Mouse (Mus musculus) CH12.LX (cell line): ENCODE data around the gene Glo1. TPM values are rescaled to one million over a fixed set of nuclear protein-coding genes. Genes with fewer than 3 reads are reported as not detected.

Source experiments
- DNase-seq: peaks from one replicate; pipeline ENCODE4 v3.0.0-alpha.2; 2013; ENCODE audit errors: extremely low read depth
- H3K27ac ChIP-seq: 2 replicates; pipeline ENCODE4 v1.5.1; 2012; ENCODE audit warnings: low read depth, mild to moderate bottlenecking, control low read depth, moderate library complexity; ENCODE audit not compliant: insufficient read depth
- H3K27me3 ChIP-seq: replicated peaks from 2 replicates; pipeline ENCODE3; 2012; ENCODE audit warnings: inconsistent platforms
- H3K36me3 ChIP-seq, 2 experiments: replicated peaks in 1 of 2; 2 replicates each; pipeline versions ENCODE3 to v1.6.1; 2012; ENCODE audit warnings: inconsistent platforms in 1 of 2, low read length in 1 of 2, mild to moderate bottlenecking in 1 of 2, mixed read lengths in 1 of 2, moderate library complexity in 1 of 2; ENCODE audit not compliant: control insufficient read depth in 1 of 2, insufficient read depth in 1 of 2
- H3K4me1 ChIP-seq, 2 experiments: 2 replicates each; pipeline ENCODE4 v1.6.1; 2012; ENCODE audit warnings: inconsistent platforms in 1 of 2, moderate library complexity in 1 of 2; ENCODE audit not compliant: insufficient read depth in 2 of 2, control insufficient read depth in 1 of 2
- H3K4me2 ChIP-seq: 2 replicates; pipeline ENCODE4 v1.6.1; 2012; ENCODE audit warnings: low read depth, mild to moderate bottlenecking, control low read depth; ENCODE audit not compliant: poor library complexity, insufficient read depth, severe bottlenecking
- H3K4me3 ChIP-seq, 3 experiments: fragments of 150-350 bp in 1 of 3; sonication (generic) in 1 of 3; replicated peaks in 1 of 3; 2 replicates each; pipeline versions ENCODE3 to v1.5.1; 2011 to 2012; ENCODE audit warnings: low read depth in 2 of 3, low read length in 2 of 3, mild to moderate bottlenecking in 2 of 3, moderate library complexity in 2 of 3, control low read depth in 1 of 3, improper control_type of control experiment in 1 of 3, inconsistent platforms in 1 of 3, mixed read lengths in 1 of 3; ENCODE audit not compliant: poor library complexity in 1 of 3
- H3K79me2 ChIP-seq: replicated peaks from 2 replicates; pipeline ENCODE4 v1.6.1; 2012; ENCODE audit warnings: mild to moderate bottlenecking, moderate library complexity; ENCODE audit not compliant: control insufficient read depth, poor library complexity, insufficient read depth, severe bottlenecking; ENCODE audit errors: extremely low read depth
- H3K9ac ChIP-seq: 2 replicates; pipeline ENCODE4 v1.6.1; 2012; ENCODE audit warnings: low read depth, mild to moderate bottlenecking, control low read depth, moderate library complexity; ENCODE audit not compliant: insufficient read depth
- H3K9me3 ChIP-seq: replicated peaks from 2 replicates; pipeline ENCODE3; 2012; ENCODE audit warnings: low read length, inconsistent platforms, mixed read lengths
- BHLHE40 ChIP-seq: IDR thresholded peaks from 2 replicates; pipeline ENCODE4 v1.6.1; 2011; ENCODE audit warnings: mild to moderate bottlenecking, low read depth, low read length, improper control_type of control experiment
- CHD2 ChIP-seq: IDR thresholded peaks from 2 replicates; pipeline ENCODE4 v1.6.1; 2011; ENCODE audit warnings: low read length, improper control_type of control experiment
- CTCF ChIP-seq, 2 experiments: IDR thresholded peaks in 1 of 2; conservative IDR thresholded peaks in 1 of 2; 2 replicates each; pipeline ENCODE4 v1.5.1; 2011 to 2012; ENCODE audit warnings: low read depth in 2 of 2, low read length in 2 of 2, improper control_type of control experiment in 1 of 2, inconsistent platforms in 1 of 2, mild to moderate bottlenecking in 1 of 2, moderate library complexity in 1 of 2
- E2F4 ChIP-seq: IDR thresholded peaks from 2 replicates; pipeline ENCODE4 v1.6.1; 2011; ENCODE audit warnings: low read depth, low read length, improper control_type of control experiment; ENCODE audit not compliant: insufficient replicate concordance
- HCFC1 ChIP-seq: IDR thresholded peaks from 2 replicates; pipeline ENCODE4 v1.6.1; 2012; ENCODE audit warnings: low read depth, mild to moderate bottlenecking, inconsistent platforms, low read length, improper control_type of control experiment
- IRF4 ChIP-seq: IDR thresholded peaks from 2 replicates; pipeline ENCODE4 v1.6.1; 2014; ENCODE audit warnings: low read depth, mild to moderate bottlenecking, inconsistent platforms, low read length, improper control_type of control experiment
- MAX ChIP-seq: IDR thresholded peaks from 2 replicates; pipeline ENCODE4 v1.6.1; 2011; ENCODE audit warnings: low read length, improper control_type of control experiment
- MEF2A ChIP-seq: IDR thresholded peaks from 2 replicates; pipeline ENCODE4 v1.6.1; 2014; ENCODE audit warnings: low read depth, mild to moderate bottlenecking, inconsistent platforms, low read length, improper control_type of control experiment, borderline replicate concordance
- MXI1 ChIP-seq: IDR thresholded peaks from 2 replicates; pipeline ENCODE4 v1.6.1; 2011; ENCODE audit warnings: mild to moderate bottlenecking, low read depth, low read length, improper control_type of control experiment
- MYC ChIP-seq: IDR thresholded peaks from 2 replicates; pipeline ENCODE4 v1.6.1; 2011; ENCODE audit warnings: low read depth, mild to moderate bottlenecking, improper control_type of control experiment, low read length
- NELFE ChIP-seq: IDR thresholded peaks from 2 replicates; pipeline ENCODE4 v1.6.1; 2011; ENCODE audit warnings: low read depth, low read length, improper control_type of control experiment
- PAX5 ChIP-seq: IDR thresholded peaks from 2 replicates; pipeline ENCODE4 v1.6.1; 2012; ENCODE audit warnings: low read length, inconsistent platforms, mixed read lengths
- POLR2AphosphoS2 ChIP-seq: IDR thresholded peaks from 2 replicates; pipeline ENCODE4 v1.6.1; 2011; ENCODE audit warnings: low read depth, low read length, improper control_type of control experiment
- RAD21 ChIP-seq: IDR thresholded peaks from 2 replicates; pipeline ENCODE4 v1.6.1; 2011; ENCODE audit warnings: low read depth, mild to moderate bottlenecking, low read length, improper control_type of control experiment, moderate library complexity
- RCOR1 ChIP-seq: conservative IDR thresholded peaks from 2 replicates; pipeline ENCODE4 v1.6.1; 2012; ENCODE audit warnings: low read depth, mild to moderate bottlenecking, inconsistent platforms, low read length, improper control_type of control experiment
- TCF12 ChIP-seq: IDR thresholded peaks from 2 replicates; pipeline ENCODE4 v1.6.1; 2014; ENCODE audit warnings: low read depth, mild to moderate bottlenecking, inconsistent platforms, low read length, improper control_type of control experiment
- USF1 ChIP-seq: IDR thresholded peaks from 2 replicates; pipeline ENCODE4 v1.6.1; 2014; ENCODE audit warnings: low read depth, mild to moderate bottlenecking, inconsistent platforms, low read length, improper control_type of control experiment
- USF2 ChIP-seq: conservative IDR thresholded peaks from 2 replicates; pipeline ENCODE4 v1.6.1; 2011; ENCODE audit warnings: low read depth, low read length, improper control_type of control experiment
- ZKSCAN1 ChIP-seq: IDR thresholded peaks from 2 replicates; pipeline ENCODE4 v1.6.1; 2012; ENCODE audit warnings: low read depth, inconsistent platforms, low read length, improper control_type of control experiment, borderline replicate concordance
- ZMIZ1 ChIP-seq: IDR thresholded peaks from 2 replicates; pipeline ENCODE4 v1.6.1; 2012; ENCODE audit warnings: low read depth, mild to moderate bottlenecking, inconsistent platforms, low read length, improper control_type of control experiment
- dilution Hi-C: fragments of 300-500 bp; cut with MboI; formaldehyde crosslinking; loops from 2 replicates; pipeline ENCODE4 v1.14.3; 2020; ENCODE audit warnings: low sequenced_read_pairs; ENCODE audit not compliant: extremely low pct_unique_long_range_greater_than_20kb, extremely low pct_ligation_motif_present
- in situ Hi-C: fragments of 300-500 bp; cut with MboI; formaldehyde crosslinking; loops from 3 replicates; pipeline ENCODE4 v1.14.3; 2019; ENCODE audit warnings: low sequenced_read_pairs, low pct_ligation_motif_present, low pct_unique_long_range_greater_than_20kb, mixed read lengths
- polyA plus RNA-seq: library from polyadenylated mRNA; unstranded; fragments of >175 nt; gene quantifications from 2 replicates; pipeline ENCODE4 v1.2.1, GENCODE M21; 2012; ENCODE audit warnings: low read depth; ENCODE audit not compliant: insufficient read length
- total RNA-seq, 2 experiments: library from RNA; depleted of rRNA; stranded (reverse); fragments of 300-350 nt in 1 of 2; fragments of >200 nt in 1 of 2; gene quantifications; 2 replicates each; pipeline ENCODE4 v1.2.3; 2012 to 2014

The Glo1 gene
- total and polyA plus RNA-seq, 3 experiments = 143 to 283 (median 170) TPM

DNA sequence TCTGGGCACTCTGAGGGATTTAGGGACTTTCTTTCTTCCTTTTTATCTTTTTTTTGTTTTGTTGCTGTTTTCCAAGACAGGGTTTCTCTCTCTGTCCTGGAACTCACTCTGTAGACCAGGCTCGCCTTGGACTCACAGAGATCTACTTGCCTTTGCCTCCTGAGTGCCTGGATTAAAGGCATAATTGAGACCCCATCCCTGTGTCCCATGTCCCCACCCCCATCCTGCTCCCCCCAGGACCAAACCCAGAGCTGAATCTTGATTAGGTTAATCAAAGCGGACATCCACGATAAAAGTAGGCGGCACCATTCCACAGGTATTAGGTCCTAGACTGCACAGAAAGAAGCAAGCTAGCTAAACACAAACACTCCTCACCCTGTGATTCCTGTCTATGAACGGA lies 21.7 kb downstream of the Glo1 start:
- Histone ChIP-seq H3K9me3 (no peaks in the 10 kb centered on the region), H3K27ac (no peak overlapping the region), H3K36me3 (peaks cover 37 to 96% of the 10 kb centered on the region in 2 experiments), H3K27me3 (no peaks in the 10 kb centered on the region), H3K4me1 (peaks cover 3 to 24% of the 10 kb centered on the region in 2 experiments), H3K4me3 (no peak overlapping the region), H3K9ac (no peak overlapping the region), H3K4me2 (no peak overlapping the region), H3K79me2 (peaks cover 9% of the 10 kb centered on the region)
- dilution Hi-C loops (no loop called here), in situ Hi-C loops (no loop called here)
- TF ChIP-seq NELFE (no peak), CHD2 (no peak), HCFC1 (no peak), ZMIZ1 (no peak), RAD21 (no peak), MAX (no peak), PAX5 (no peak), USF1 (no peak), POLR2AphosphoS2 (no peak), BHLHE40 (no peak), ZKSCAN1 (no peak), RCOR1 (no peak), CTCF (conservative IDR thresholded peaks at IDR 0.05 in 1 of 2, IDR thresholded peaks at IDR 0.05 in 1 of 2; ENCODE audit: low read depth in 2 of 2, low read length in 2 of 2) (no peak), MYC (no peak), MEF2A (no peak), TCF12 (no peak), IRF4 (no peak)
- DNase-seq = no peak

- peaks cover 0 to 17% of the 10 kb centered on the region in 2 experiments; a peak in 2 of 4 replicates for H3K4me1 ChIP-seq
- peaks cover 38 to 94% of the 10 kb centered on the region in 2 experiments for H3K36me3 ChIP-seq
- H3K9me3 ChIP-seq = no peaks in the 10 kb centered on the region
- H3K9ac ChIP-seq = no peak overlapping the region
- DNase-seq = no peak
- no peaks in the 10 kb centered on the region for H3K27me3 ChIP-seq
- in situ Hi-C loops (no loop called here), dilution Hi-C loops (no loop called here)
- H3K4me2 ChIP-seq = no peak overlapping the region
- no peak overlapping the region for H3K27ac ChIP-seq
- no peak for TF ChIP-seq USF2
- no peak for TF ChIP-seq CTCF (conservative IDR thresholded peaks at IDR 0.05 in 1 of 2, IDR thresholded peaks at IDR 0.05 in 1 of 2; ENCODE audit: low read depth in 2 of 2, low read length in 2 of 2)
- TF ChIP-seq RCOR1 = no peak
- no peak for TF ChIP-seq MXI1
- TF ChIP-seq CHD2 = no peak
- TF ChIP-seq MYC = no peak
- no peak for TF ChIP-seq USF1
- TF ChIP-seq IRF4 = no peak
- TF ChIP-seq E2F4 = no peak
- 0 out of 2 replicates have a peak, but pooled peaks cover 3% of the 10 kb centered on the region for H3K79me2 ChIP-seq
- H3K4me3 ChIP-seq = no peak overlapping the region
Observed at GRCm38 (mm10) chr17:30604296-30604695, 22.4 kb downstream of the Glo1 start.
